Mouse (Mus musculus) liver, postnatal 0 days (tissue): ENCODE measurements around the gene Plch2.

Experiments used
- CTCF ChIP-seq: sonication (generic); IDR thresholded peaks from 2 replicates; pipeline ENCODE4 v1.5.1; 2016; ENCODE audit warnings: antibody characterized with exemption, low read depth
- EP300 ChIP-seq: IDR thresholded peaks from 2 replicates; pipeline ENCODE4 v1.6.1; 2016; ENCODE audit warnings: antibody characterized with exemption, low read depth, mild to moderate bottlenecking

GRCm38 (mm10) chr4:155012788-155013187 lies 43.8 kb downstream of the Plch2 start:
- TF ChIP-seq EP300 (no peak), CTCF (peak; percentile 85)
